Mouse (Mus musculus): Measurements from ENCODE around the gene Klf17.
"Not testable (repeated sequence)": the region's sequence is repeated elsewhere in the genome, so short reads cannot be mapped to it uniquely, and the experiment has no call there.

The Klf17 gene

DNA sequence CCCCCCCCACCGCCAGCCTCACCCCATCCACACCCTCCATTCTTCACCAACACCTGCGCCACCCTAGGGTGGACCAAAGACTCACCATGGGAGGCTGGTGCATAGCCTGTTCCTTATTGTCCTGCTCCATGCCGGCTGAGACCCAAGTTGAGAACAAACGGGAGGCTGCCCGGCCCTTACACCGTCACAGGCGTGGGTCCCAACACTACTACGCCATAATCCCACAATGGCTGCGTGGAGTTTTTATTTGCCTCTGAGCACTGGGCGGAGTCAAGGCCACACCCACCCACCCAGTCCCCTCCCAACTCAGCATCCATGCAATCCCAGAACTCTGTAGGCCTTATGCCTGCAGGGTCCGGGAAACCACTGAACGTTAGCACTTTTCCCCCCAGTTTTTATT is at the start of gene Klf17:
Gene Klf17 (minus strand): TSS at position 233 of the 400 bp plus-strand sequence.
- no peak for DNase-seq

- no peak for DNase-seq
These were observed 48.9 kb upstream of the Klf17 start for GRCm38 (mm10) chr4:117814333-117814732.

- DNase-seq: no peak
These were observed 48.2 kb upstream of the Klf17 start for GRCm38 (mm10) chr4:117813591-117814192.

- no peak for DNase-seq
These were observed 45.5 kb upstream of the Klf17 start for GRCm38 (mm10) chr4:117810933-117811332.

DNA sequence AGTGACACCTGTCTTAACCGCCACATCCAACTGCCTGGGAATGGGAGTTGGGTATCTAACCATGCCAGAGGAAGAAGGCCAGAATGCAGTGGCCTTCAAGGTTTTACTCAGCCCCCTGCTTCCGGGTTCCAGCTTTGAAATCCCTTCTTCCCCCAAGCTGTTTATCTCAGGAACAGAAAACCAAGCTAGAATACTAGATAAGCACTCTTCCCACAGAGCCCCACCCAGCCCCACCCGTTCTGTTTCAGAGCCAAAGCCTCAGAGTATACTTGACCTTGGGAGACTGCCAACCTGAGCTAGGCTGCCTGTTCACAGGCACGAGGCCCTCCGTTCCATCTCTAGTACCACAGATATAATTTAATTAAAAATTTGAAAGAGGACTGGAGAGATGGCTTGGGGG is 41.5 kb upstream of the Klf17 start:
- no peak for DNase-seq

- no peak for DNase-seq
These were observed 34.5 kb upstream of the Klf17 start for GRCm38 (mm10) chr4:117799904-117800303.

GRCm38 (mm10) chr4:117788308-117788707 is 22.9 kb upstream of the Klf17 start:
- no peak for DNase-seq

DNA sequence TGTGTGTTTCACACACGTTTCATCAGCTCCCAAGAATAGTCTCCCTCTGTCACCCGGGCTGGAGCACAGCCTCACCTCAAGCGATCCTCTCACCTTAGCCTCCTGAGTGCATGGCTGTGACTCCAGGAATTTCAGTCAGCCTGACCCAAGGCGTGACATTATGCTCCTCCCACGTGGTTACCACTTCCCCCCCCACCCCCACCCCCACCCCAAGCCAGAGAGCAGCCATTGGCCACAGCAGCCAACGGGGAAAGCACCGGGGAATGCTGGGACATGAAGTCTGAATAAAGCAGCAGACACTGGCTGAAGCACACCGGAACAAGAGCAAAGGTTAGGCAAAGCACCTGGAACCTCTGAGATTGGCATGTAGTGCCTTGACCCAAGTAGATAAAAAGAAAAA is 21.5 kb upstream of the Klf17 start:
- DNase-seq: no peak

DNA sequence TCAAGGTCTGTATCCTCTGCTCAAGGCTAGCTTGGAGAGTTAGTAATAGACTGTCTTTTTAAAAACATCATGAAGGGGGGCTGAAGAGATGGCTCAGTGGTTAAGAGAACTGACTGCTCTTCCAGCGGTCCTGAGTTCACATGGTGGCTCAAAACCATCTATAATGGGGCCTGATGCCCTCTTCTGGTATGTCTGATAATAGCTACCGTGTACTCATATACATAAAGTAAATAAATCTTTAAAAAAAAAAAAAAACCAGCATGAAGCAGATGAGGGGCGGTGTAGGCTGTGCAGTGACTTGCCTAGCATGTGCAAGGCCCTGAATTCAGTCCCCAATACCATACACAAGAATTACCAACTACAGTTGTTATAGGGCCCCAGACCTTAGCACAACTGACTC is 17.5 kb upstream of the Klf17 start:
- no peak for DNase-seq

- no peak for DNase-seq
These were observed 7.5 kb upstream of the Klf17 start for GRCm38 (mm10) chr4:117772960-117773359.

- peak; percentile 71 for DNase-seq
These were observed 5.5 kb upstream of the Klf17 start for GRCm38 (mm10) chr4:117770935-117771334.

GRCm38 (mm10) chr4:117760151-117760550 is 5.3 kb downstream of the Klf17 start:
- DNase-seq: no peak

GRCm38 (mm10) chr4:117752469-117752868 is 13.0 kb downstream of the Klf17 start:
- DNase-seq: not testable (repeated sequence)

- no peak for DNase-seq
These were observed 27.9 kb downstream of the Klf17 start for GRCm38 (mm10) chr4:117737559-117737958.

DNA sequence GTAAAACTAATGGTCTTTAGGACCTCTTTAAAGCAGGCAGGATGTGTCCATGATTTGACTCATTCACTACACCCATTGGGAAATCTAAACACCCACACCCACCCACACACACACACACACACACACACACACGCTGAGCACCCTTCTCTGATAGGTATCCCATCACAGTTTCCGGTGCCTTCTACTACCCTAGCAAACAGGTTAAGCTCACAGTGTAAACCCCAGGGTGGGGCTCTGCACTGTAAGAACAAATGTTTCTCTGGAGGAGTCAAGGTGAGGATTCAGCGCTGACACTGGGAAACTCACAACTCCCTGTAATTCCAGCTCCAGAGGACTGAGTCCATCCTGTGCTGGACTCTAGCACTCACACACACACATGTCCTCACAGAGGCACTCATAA is 33.5 kb downstream of the Klf17 start:
- no peak for DNase-seq

DNA sequence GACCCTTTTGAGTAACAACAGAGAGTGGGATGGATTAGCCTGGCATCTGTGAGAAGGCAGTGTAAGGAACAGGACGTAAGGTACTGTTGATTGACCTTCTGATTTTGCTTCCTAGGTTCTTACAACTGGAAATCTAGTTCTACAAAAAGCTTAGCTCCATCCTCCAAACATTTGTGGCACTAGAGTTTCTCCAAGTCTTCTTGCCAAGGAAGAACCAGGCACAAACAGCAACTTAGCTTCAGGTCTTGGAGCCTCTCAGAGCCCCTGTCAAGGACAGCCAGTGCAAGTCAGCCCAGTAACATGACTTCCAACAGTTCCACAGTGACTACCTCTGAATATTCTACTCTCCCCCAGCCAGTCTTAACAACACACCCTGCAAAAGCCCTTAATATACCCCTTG is 41.3 kb downstream of the Klf17 start, which contains the start of gene Gm12845:
Gene Gm12845 (plus strand): TSS at position 301 of the 400 bp plus-strand sequence.
- no peak for DNase-seq

GRCm38 (mm10) chr4:117713303-117714098 is 51.9 kb downstream of the Klf17 start:
- no peak for DNase-seq

- DNase-seq: no peak
These were observed 53.1 kb downstream of the Klf17 start for GRCm38 (mm10) chr4:117712314-117712713.

- DNase-seq: no peak
These were observed 56.5 kb downstream of the Klf17 start for GRCm38 (mm10) chr4:117708780-117709550.
